ENCODE assay signal across 12 mouse cellular contexts in genomic region chr5:119389857-119390256, GRCm38 (mm10).
A peak's percentile ranks its signal among the peaks of the same experiment; 100 is the strongest.
DNase-seq lines count a peak whose midpoint lies in the region; ATAC-seq and TF ChIP-seq lines count a peak whose summit lies in the region.
"Had no signal": no experiment of that assay in that cellular context is flagged by ENCODE, and none has a peak within 500 bp of the region (broad histone marks: within the 10 kb centered on the region; RNA-seq: fewer than 3 reads in every experiment).

No protein-coding gene starts in this region.

- TF ChIP-seq POLR2A in limb, embryonic 14.5 days (IDR thresholded peaks at IDR 0.05; ENCODE audit: borderline replicate concordance, extremely low read depth, insufficient read depth, insufficient read length): no peak

- H3K9me3 ChIP-seq in kidney, embryonic 16.5 days (ENCODE audit: low read length): no peaks in the 10 kb centered on the region
- no peaks in the 10 kb centered on the region; the same call in 1 of the 2 replicates for H3K9me3 ChIP-seq in limb, embryonic 14.5 days (ENCODE audit: control insufficient read depth, low read length)
- no peaks in the 10 kb centered on the region for H3K9me3 ChIP-seq in forebrain, embryonic 10.5 days

- no peak overlapping the region for H3K4me2 ChIP-seq in kidney, embryonic 16.5 days (replicated peaks; ENCODE audit: low read depth, low read length)
- H3K4me2 ChIP-seq in limb, embryonic 14.5 days (replicated peaks; ENCODE audit: low read depth, low read length, severe bottlenecking): no peak overlapping the region

- no peaks in the 10 kb centered on the region for H3K36me3 ChIP-seq in kidney, embryonic 16.5 days (ENCODE audit: insufficient read depth, low read length)
- no peaks in the 10 kb centered on the region for H3K36me3 ChIP-seq in limb, embryonic 14.5 days (ENCODE audit: control insufficient read depth, insufficient read depth, low read length)
- H3K36me3 ChIP-seq in forebrain, embryonic 10.5 days (replicated peaks): no peaks in the 10 kb centered on the region

- H3K9ac ChIP-seq in kidney, embryonic 16.5 days (replicated peaks; ENCODE audit: low read length): no peak overlapping the region
- H3K9ac ChIP-seq in limb, embryonic 14.5 days (ENCODE audit: low read depth, low read length, severe bottlenecking): no peak overlapping the region

- H3K4me3 ChIP-seq in kidney, embryonic 16.5 days (ENCODE audit: low read length): no peak overlapping the region
- H3K4me3 ChIP-seq in brown adipose tissue, adult 24 weeks (ENCODE audit: insufficient read depth, low read depth, low read length): no peak overlapping the region
- H3K4me3 ChIP-seq in limb, embryonic 14.5 days (replicated peaks; ENCODE audit: low read length): no peak overlapping the region
- H3K4me3 ChIP-seq in forebrain, embryonic 10.5 days: no peak overlapping the region
- H3K4me3 ChIP-seq: heart, adult 2 months; left cerebral cortex, adult 2 months had no signal

- no peak for DNase-seq in kidney, adult 11 months
- DNase-seq in cerebellum, postnatal 14 days: peak; percentile 88 to 89
- peak; percentile 66 for DNase-seq in limb, embryonic 14.5 days (ENCODE audit: low spot score)
- no peak for DNase-seq in spleen, postnatal 36 days (ENCODE audit: low spot score in 2 of 2)
- DNase-seq in spleen, adult 18-20 months: no peak
- DNase-seq in forebrain, embryonic 10.5 days (ENCODE audit: extremely low spot score, low spot score): no peak
- DNase-seq: heart, adult 2 months had no signal

- H3K27me3 ChIP-seq in kidney, embryonic 16.5 days (ENCODE audit: insufficient read depth, low read length): no peaks in the 10 kb centered on the region
- H3K27me3 ChIP-seq in limb, embryonic 14.5 days (ENCODE audit: control insufficient read depth, insufficient read depth, low read length): no peaks in the 10 kb centered on the region
- peaks cover 12% of the 10 kb centered on the region for H3K27me3 ChIP-seq in forebrain, embryonic 10.5 days (ENCODE audit: poor library complexity, severe bottlenecking)

- 65% methylated on average over 6 of the region's 7 CpGs for WGBS in kidney, embryonic 16.5 days
- WGBS in limb, embryonic 14.5 days: 39% methylated on average over 7 of the region's 7 CpGs
- WGBS in forebrain, embryonic 10.5 days: 88% methylated on average over 7 of the region's 7 CpGs

- peak overlapping the region; percentile 51; the same call in 1 of the 2 replicates for H3K27ac ChIP-seq in kidney, embryonic 16.5 days (ENCODE audit: low read length)
- H3K27ac ChIP-seq in brown adipose tissue, adult 24 weeks (replicated peaks; ENCODE audit: low read depth, low read length): peak overlapping the region; percentile 60; the same call in 1 of the 2 replicates
- peak overlapping the region; percentile 80 for H3K27ac ChIP-seq in limb, embryonic 14.5 days (replicated peaks; ENCODE audit: low read depth, low read length)
- no peak overlapping the region for H3K27ac ChIP-seq in forebrain, embryonic 10.5 days
- H3K27ac ChIP-seq: left cerebral cortex, adult 2 months had no signal

- H3K4me1 ChIP-seq in kidney, embryonic 16.5 days (ENCODE audit: insufficient read depth, low read length): peaks cover 4% of the 10 kb centered on the region; the same call in 1 of the 2 replicates
- H3K4me1 ChIP-seq in brown adipose tissue, adult 24 weeks (ENCODE audit: control insufficient read depth, insufficient read depth, insufficient read length, low read length): peaks cover 7% of the 10 kb centered on the region
- H3K4me1 ChIP-seq in limb, embryonic 14.5 days (ENCODE audit: control insufficient read depth, insufficient read depth, low read length): peaks cover 21% of the 10 kb centered on the region; the same call in 1 of the 2 replicates
- H3K4me1 ChIP-seq in forebrain, embryonic 10.5 days: peaks cover 12% of the 10 kb centered on the region

- no peak for ATAC-seq in kidney, embryonic 16.5 days (ENCODE audit: low FRiP score, low TSS enrichment)
- ATAC-seq in limb, embryonic 14.5 days (ENCODE audit: low FRiP score, low read depth): peak; percentile 51; the same call in 1 of the 2 replicates
- ATAC-seq: activated CD4-positive, CD25-positive, alpha-beta regulatory T cell, adult 4 months; hindbrain, embryonic 16.5 days had no signal

Comparison
In these comparisons a context has a peak if more than half of its experiments do, and no peak if none do; other contexts are left out.
1. DNase-seq: peak in cerebellum, postnatal 14 days (2 of 2) and limb, embryonic 14.5 days (single experiment); none in kidney, adult 11 months (single experiment), spleen, postnatal 36 days (0 of 2), spleen, adult 18-20 months (0 of 2) and forebrain, embryonic 10.5 days (single experiment).